Mouse (Mus musculus) left cerebral cortex, adult 18-20 months (tissue): Measurements from ENCODE around the gene Htra2. TPM values are rescaled to one million over a fixed set of nuclear protein-coding genes. Genes with fewer than 3 reads are reported as not detected.

Source experiments
- DNase-seq, 2 experiments: peaks; one replicate each; pipeline ENCODE4 v3.0.0; 2021 to 2022; ENCODE audit warnings: low spot score in 2 of 2, mixed read lengths in 1 of 2
- long read RNA-seq, 2 experiments: library from polyadenylated mRNA; stranded (forward); transcript quantifications; one replicate each; pipeline ENCODE4 v2.0.0; 2021
- total RNA-seq, 2 experiments: library from RNA; stranded (reverse); gene quantifications; 2 replicates each; pipeline ENCODE4 v1.2.3; 2021

The Htra2 gene
- total RNA-seq = 10 to 100 TPM; 37.7 to 46.2 TPM
- long read RNA-seq, experiment 1, transcript Htra2-201 (8 exons, 1,725 nt) = major isoform, 28 of 62 reads
- long read RNA-seq, experiment 1, transcript Htra2-204 (7 exons, 1,605 nt) = minor isoform, 8 of 62 reads
- long read RNA-seq, experiment 1, partial matches to known transcripts = 3 of 62 reads
- long read RNA-seq, experiment 1, other reads (novel, unspliced or antisense) = 18 of 62 reads
- long read RNA-seq, experiment 2, transcript Htra2-201 (8 exons, 1,725 nt) = major isoform, 34 of 58 reads
- long read RNA-seq, experiment 2, transcript Htra2-204 (7 exons, 1,605 nt) = minor isoform, 7 of 58 reads
- long read RNA-seq, experiment 2, partial matches to known transcripts = 4 of 58 reads
- long read RNA-seq, experiment 2, other reads (novel, unspliced or antisense) = 11 of 58 reads

DNA sequence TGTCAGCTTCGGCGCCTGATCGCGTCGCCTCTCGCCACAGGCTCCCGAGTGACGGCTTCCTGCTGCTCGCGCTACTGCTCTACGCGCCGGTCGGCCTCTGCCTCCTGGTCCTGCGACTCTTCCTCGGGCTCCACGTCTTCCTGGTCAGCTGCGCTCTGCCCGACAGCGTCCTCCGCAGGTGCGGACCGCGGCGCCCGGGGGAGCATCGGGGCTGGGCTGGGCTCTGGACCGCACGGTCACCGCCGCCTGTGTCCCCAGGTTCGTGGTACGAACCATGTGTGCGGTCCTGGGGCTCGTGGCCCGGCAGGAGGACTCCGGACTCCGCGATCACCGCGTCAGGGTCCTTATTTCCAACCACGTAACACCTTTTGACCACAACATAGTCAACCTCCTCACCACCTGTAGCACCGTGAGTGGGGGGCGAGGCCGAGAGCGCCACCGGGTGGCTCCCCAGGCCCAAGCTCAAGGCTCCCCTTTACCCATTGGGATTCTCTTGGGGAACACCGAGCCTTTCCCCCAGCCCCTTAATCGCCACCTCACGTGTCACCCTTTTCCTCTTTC, at the start of gene Htra2:
Gene Htra2, minus strand, starts transcription at position 403 of the 561 bp plus-strand sequence.
- DNase-seq = peak in 1 of 2 experiments; percentile 25

DNA sequence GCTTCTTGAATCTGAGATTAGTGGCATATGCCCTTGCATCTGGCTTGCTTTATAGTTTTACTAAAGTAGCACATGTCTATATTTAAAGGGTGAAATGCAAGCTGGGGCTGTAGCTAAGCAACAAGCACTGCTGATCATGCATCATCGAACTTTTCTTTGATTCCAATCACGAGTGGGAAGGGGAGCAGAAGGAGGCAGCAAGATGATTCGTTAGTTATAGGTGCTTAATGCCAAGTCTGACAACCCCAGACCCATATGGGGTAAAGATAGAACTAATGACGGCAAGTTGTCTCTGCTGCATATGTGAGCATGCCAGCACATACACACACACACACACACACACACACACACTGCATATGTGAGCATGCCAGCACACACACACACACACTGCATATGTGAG, 49.1 kb upstream of the Htra2 start:
- no peak for DNase-seq

DNA sequence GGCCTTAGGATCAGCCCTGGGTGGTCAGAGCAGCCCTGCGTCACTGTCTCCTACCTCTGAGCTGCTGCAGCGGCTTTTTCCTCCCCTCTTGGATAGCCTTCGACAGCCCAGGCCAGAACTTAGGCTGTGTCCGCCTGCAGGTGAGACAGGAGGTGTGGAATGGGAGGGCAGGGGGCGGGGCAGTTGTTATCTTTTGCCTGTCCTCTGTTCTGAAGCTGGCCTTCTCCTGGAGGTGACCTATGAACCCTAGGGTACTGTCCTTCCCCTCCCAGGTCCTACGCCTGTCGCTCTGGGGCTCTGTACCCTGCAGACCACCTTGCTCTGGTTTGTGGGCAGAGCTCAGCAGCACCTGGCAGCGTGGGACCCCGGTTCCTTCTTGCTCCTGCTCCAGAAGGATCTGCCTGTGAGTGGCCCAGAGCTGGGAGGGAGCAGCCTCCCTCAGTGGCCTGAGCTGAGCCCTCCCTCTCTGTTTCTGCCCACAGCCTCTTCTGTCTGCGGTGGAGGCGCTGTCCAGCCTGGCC, 48.1 kb upstream of the Htra2 start:
- no peak for DNase-seq

DNA sequence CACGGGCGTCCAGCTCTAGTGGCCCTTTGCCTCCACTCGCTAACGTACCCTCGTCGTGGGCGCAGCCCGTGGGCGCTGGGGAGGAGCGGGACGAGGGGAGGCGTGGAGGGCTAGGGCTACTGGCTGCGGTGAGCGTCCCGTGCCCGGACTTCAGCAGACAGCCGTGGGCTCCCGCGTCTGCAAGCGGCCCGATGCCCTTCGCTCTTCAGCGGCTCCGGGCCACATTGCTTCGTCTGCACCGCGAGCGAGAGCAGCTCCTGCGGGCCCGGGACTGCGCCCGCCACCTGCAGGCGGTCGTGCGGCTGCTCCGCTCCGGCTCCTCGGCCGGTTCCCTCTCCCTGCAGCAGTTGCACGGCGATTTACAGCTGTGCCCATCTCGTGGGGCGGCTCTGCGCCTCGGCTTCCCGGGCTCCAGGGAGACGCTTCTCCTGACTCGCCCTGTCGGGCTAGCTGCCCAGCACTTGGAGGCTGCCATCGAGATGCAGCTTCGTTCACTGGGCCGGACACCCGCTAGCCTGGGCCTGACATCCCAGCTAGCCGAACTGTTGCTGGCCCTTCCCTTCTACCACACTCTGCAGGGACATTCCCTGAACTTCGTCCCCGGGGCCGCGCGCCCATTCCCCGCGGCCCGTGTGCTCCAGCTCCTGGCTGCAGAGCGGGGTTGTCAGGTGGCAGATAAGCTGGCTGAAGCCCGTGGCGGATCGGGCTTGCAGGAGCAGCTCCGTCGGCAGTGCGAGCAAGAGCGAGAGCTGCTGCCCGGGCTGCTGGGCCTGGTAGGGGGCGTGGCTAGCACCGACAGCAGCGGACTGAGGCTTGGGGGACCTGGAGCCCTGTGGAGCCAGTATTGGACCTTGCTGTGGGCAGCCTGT, 46.8 kb upstream of the Htra2 start:
- DNase-seq = peak in 1 of 2 experiments; percentile 56

DNA sequence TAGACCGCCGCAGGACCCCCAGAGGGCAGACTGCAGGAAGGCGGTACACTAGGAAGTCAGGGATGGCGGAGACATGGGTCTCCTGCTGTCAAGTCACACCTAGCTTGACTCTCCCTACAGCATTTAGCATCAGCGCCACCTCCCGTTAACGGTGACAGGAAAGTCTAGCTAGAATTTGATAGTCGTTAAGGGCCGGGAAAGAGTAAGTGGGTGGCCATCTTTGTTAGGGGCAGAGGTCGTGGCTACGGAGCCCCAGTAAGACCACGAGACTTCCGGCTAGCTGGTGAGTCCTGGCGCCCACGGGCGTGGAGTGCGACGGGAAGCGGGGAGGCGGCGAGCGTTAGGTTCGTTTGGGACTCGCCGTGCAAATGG, 46.2 kb upstream of the Htra2 start, which contains the start of the genes Ccdc142 and Gm42688:
Gene Ccdc142, plus strand, starts transcription at position 286 of the 372 bp plus-strand sequence.
Gene Gm42688, plus strand, starts transcription at position 302 of the 372 bp plus-strand sequence.
- DNase-seq = peak; percentile 85 to 88

DNA sequence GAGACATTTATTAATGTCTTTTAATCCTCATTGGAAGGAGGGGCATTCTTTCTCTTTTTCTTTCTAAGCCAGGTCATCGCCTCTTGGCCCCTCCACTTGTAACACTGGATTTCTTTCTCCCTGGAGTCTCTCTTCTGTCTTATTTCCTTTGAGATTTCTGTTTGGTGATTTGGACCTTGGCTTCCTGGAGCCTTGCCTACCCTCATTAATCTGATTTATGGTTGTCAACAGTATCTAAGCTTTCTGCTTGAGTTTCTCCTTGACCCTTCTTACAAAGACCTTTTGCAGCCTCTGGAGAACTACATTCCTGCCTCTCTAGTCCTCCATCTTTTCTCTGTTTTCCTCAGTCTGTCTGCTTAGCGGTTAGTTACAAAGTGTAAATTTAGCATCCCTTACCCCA, 43.3 kb upstream of the Htra2 start:
- DNase-seq = no peak

DNA sequence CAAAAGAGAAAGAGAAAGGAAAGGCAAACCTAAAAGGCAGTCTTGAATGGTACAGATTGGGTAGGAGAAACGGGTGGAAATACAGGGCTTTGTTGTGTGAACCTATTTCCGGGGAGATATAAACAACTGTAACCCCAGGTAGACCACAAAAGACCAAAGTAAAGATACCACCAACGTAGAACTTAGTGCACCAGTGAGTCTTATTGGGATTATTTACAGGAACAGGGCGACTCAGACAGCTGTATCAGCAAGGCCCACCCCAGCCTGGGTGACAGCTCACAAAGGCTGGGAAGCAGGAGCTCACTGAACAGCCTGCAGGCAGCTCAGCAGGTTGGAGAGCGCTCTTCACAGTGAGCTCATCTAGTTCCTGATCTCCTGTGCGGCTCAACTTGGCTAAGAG, 40.9 kb upstream of the Htra2 start:
- no peak for DNase-seq

DNA sequence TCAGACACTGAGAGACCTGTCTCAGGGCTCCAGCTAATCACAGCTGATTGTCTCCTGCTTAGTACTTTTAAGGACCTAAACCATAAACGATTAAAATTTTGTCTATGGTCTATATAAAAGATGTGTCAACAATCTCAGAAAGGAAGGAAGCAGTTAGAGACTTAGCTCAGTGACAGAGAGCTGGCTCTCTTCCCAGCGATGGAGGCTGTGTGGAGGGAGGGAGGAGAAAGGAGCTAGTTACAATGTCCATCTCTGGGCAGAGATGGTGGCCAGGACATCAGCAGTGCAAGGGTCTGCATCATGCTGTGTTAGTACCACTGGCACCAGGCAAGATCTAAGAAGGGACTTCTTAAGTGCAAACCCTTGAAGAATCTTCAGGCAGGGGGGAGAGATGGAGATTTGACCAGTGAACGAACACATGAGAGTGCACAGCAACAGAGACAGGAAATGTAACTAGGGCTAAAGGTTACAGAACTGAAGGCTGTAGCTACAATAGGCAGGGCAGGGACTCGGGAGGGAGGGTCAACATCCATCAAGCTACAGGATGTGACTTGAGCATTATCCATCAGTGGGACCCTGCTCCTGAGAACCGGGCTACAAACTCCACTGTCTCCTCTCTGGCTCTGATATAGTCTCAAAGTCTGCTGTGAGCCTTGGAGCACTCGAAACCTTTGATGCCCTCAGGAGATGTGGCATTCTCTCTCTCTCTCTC, 37.5 kb upstream of the Htra2 start:
- DNase-seq = no peak

DNA sequence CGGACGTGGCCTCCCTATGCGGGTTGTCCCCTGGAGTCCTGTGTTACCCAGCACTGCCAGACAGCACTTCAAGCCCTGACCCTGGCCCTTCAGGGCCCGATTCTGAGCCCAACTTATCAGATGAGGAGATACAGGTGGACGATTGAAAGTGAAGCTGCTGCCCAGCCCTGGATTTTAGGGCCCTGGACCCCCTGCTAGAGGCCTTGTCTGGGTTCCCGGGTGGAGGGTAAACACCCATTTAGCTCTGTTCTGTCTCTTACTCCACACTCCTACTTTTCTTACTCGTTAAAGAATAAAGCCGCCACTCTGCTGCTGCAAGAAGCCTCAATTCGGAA, 32.8 kb upstream of the Htra2 start:
- DNase-seq = no peak

DNA sequence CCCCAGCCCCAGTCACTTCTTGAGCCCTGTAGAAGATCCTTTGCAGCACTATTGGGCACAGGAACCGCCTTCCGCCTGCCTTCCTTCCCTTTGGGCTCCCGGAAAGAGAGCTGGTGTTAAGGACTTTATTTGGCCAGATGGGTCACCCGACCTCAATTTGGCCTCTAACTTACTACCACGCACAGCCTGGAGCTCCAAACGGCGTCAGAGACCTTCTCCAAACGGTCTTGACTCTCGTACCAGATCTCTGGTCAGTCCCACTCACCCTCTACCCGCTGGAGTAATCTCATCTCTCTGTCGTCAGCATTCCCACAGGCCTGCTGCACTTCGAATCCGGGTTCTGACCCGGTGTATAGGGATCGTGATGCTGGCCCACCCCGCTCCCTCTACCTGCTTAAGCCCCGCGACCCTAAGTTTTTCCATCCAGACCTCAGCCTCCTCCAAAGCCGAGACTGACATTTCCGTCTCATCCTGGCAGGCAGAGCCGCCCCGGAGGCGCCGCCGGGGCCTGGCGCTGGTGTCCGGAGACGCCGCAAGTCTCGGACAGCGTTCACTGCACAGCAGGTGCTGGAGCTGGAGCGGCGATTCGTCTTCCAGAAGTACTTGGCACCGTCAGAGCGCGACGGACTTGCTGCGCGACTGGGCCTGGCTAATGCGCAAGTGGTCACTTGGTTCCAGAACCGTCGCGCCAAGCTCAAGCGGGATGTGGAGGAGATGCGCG, 32.3 kb upstream of the Htra2 start:
- DNase-seq = no peak

DNA sequence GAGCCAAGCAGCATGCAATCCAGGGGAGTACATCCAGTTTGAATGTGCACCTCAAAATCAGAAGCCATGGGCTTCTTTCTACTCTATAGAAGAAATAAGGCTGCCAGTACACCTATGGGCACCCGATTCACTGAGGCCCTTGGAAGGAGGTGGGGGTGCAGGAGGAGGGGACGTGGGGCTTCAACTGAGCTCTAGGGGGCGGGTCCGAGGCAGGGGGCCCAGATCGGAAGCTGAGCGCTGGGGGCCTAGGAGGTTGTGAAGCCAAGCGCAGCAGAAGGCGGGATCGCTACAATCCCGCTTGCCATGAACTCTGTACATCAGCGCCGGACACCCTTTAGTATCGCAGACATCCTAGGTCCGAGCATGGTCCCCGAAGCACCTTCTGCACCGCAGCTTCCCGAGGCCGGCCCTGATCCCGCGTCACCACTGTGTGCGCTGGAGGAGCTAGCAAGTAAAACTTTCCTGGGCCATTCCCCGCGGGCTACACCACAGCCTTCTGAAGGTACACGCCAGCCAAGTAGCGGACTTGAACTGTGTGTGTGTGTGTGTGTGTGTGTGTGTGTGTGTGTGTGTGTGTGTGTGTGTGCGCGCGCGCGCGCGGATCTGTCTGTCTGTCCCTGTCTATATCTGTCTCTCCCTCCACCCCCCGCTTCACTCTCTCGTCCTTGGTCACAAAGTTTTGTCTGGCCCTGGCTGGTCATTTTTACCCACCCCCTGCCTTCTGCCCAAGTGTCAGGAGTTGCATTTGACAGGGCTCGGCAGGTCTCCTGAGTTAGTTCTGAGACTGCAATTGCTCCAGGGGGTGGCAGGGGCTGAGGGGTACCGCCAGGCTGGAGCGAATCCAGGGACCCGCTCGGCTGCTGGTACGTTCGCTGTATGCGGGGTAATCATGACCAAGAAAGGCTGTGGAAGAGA, 31.3 kb upstream of the Htra2 start, which contains the start of gene Lbx2:
Gene Lbx2, plus strand, starts transcription at position 247 of the 915 bp plus-strand sequence.
- no peak for DNase-seq

DNA sequence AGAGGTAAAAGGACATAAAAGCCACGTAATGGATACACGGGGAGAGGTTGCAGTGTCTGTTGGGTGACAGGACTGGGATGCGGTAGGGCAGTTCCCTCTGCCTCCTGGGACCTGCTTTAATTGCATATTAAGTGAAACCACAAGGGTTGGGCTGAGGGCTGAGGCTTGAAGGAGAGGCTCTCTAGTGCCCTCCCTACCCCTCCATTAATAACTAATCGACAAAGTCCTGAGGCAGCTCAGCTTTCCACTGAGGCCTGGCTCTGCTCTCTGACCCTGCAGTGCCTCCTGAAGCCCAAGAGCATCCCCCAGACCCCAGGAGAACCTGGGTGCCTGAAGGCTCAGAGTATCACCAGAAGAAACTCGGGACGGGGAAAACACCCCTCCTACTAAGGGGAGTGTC, 29.4 kb upstream of the Htra2 start:
- DNase-seq = no peak

DNA sequence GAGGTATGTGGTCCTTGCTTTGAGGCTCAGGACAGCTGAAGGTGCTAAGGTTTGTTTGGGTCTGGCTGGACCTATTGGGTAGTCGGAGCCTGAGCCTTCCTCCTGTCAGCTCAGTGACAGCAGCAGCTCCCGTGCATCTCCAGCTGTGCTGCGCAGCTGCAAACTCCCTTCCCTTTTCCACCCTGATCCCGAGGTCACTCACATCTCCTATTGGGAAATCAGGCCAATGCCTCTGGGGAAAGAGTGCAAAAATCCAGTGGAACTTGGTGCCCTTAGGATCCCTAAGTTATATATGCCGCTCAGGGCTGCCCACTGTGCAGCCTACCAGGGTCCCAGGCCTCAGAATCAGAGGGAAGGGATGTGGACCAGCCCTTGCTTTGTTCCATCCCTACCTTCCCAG, 28.4 kb upstream of the Htra2 start:
- DNase-seq = no peak

DNA sequence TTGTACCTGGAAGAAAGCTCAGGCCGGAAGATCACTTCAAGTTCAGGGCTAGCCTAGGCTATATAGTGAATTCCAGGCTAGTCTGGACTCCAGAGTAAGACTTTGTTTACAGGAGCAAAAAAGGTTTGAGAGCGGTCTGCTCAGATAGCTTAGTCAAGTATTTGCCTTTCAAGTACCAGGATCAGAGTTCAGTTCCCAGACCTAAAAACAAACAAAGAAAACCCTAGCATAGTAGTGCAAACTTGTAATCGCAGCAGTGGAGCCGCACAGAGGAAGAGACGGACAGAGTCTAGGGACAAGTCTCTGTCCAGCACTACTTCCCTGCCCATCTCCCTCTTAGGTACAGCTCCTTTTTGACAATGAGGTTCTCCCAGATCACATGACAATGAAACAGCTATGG, 25.1 kb upstream of the Htra2 start:
- no peak for DNase-seq

DNA sequence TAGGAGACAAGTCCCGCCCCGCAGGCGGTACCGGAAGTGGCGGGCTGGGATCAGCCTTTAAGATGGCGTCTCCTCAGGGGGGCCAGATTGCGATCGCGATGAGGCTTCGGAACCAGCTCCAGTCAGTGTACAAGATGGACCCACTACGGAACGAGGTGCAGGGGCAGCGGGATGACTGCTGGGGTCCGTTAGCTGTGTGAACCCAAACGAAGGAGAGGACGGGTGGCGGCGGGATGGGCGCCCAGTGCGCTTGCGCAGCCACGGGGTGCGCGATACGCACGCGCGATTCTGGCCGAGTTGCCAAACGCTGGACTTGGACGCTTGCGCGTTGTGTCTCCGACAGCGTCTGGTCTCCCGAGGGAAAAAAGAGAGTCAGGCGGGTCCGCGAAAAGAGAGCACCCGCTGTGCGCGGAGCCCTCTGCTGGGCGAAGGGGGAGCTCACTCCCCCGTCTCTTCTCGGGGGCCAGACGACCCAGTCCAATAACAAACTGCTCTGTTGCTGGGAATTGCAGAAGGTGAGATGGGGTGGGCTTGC, 23.3 kb upstream of the Htra2 start:
- DNase-seq = peak; percentile 100

DNA sequence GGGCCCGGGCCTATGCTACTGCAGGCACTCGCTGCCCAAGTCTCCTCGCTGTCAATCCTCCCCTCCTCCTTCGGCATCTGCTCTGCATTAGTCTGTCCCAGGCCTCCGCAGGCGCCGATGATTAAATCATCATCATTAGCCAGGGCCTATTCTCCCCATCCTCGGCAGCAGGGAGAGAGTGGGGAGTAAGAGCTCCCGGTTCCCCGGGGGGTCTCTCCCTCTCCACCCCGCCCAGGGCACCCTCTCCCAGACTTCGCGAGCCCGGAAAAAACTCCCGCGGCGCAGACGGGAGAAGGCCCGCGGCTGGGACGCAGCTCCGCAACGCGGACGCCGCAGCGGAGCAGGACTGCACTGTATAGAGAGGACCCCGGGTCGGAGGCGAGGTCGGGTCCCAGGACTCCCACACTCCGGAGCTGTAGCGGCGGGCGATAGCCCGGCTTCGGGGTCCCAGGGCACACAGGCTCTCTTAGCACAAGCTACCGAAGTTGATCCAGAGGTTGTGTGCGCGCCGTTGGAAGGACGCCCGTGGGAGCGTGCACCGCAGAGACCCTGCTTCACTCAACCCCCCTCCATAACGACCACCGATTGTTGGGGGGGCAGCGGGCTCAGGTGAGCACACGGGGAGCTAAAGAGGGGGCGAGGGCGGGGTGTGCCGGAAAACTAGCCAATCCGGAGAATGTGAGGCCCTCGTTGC, 22.7 kb upstream of the Htra2 start, which contains the start of gene Pcgf1:
Gene Pcgf1, plus strand, starts transcription at position 240 of the 694 bp plus-strand sequence.
- peak; percentile 23 to 42 for DNase-seq

DNA sequence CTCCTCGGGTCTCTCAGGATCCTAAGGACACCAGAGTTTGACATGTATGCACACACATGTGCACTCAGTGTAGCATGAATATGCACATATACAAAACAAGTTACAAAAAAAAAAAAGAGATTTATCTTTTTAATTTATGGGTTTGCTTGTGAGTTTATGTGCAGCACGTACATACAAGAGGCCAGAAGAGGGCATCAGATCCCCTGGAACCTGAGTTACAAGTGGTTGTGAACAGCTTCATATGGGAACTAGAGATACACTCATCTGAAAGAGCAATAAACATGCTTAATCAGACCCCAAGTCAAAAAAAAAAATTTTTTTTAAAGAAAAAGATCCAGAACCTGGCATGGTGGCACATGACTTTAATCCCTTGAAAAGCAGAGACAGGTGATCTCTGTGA, 19.9 kb upstream of the Htra2 start:
- DNase-seq = no peak

DNA sequence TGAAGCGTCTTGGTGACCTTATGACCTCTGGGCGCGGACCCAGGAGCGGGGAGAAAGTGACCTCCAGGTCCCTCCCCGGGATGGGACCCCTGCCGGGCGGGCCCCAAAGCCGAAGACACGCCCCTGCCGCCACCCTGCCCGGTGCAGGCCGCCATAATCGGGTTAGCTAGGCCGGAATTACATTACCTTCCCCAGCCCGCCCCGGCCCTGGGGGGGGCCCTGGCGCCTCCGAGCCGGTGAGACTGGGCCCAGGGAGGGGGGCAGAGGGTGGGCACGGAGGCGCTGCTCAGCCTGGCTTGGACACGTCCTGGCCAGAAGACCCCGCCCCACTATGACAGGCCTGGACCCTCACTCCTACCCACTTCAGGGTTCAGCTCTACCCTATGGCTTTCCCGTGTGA, 16.1 kb upstream of the Htra2 start:
- DNase-seq = no peak
